Mouse (Mus musculus) liver, embryonic 13.5 days (tissue): Measurements from ENCODE around the gene Nebl. TPM values are rescaled to one million over a fixed set of nuclear protein-coding genes. Genes with fewer than 3 reads are reported as not detected.

Experiments
- ATAC-seq: fragments of 200-750 bp; cut with Nextera tagmentation; 2 replicates; pipeline ENCODE4 v1.8.0; 2017; ENCODE audit warnings: low read depth, mild to moderate bottlenecking, moderate number of reproducible peaks, moderate library complexity
- DNase-seq: peaks from one replicate; pipeline ENCODE4 v3.0.0; 2022
- H3K27ac ChIP-seq: fragments of 300-500 bp; sonication (generic); 2 replicates; pipeline ENCODE4 v1.5.1; 2015; ENCODE audit warnings: moderate library complexity, mild to moderate bottlenecking, inconsistent platforms
- H3K27me3 ChIP-seq: fragments of 300-500 bp; sonication (generic); 2 replicates; pipeline ENCODE4 v1.6.1; 2015; ENCODE audit warnings: mild to moderate bottlenecking, inconsistent platforms
- H3K36me3 ChIP-seq: fragments of 300-500 bp; sonication (generic); 2 replicates; pipeline ENCODE4 v1.6.1; 2015; ENCODE audit warnings: mild to moderate bottlenecking, inconsistent platforms
- H3K4me1 ChIP-seq: fragments of 300-500 bp; sonication (generic); replicated peaks from 2 replicates; pipeline ENCODE4 v1.6.1; 2015; ENCODE audit warnings: inconsistent platforms
- H3K4me2 ChIP-seq: fragments of 300-500 bp; sonication (generic); 2 replicates; pipeline ENCODE4 v1.6.1; 2015; ENCODE audit warnings: inconsistent platforms, mild to moderate bottlenecking, moderate library complexity
- H3K4me3 ChIP-seq: fragments of 300-500 bp; sonication (generic); replicated peaks from 2 replicates; pipeline ENCODE4 v1.5.1; 2015; ENCODE audit warnings: mild to moderate bottlenecking, inconsistent platforms
- H3K9ac ChIP-seq: fragments of 300-500 bp; sonication (generic); 2 replicates; pipeline ENCODE4 v1.6.1; 2015; ENCODE audit warnings: mild to moderate bottlenecking, inconsistent platforms
- H3K9me3 ChIP-seq: fragments of 300-500 bp; sonication (generic); replicated peaks from 2 replicates; pipeline ENCODE4 v1.6.1; 2016; ENCODE audit warnings: inconsistent platforms
- WGBS: fragments of 180-500 bp; shearing (Covaris S2); methylation state at CpG from one replicate; pipeline ENCODE4 v1.1.7; 2015; ENCODE audit not compliant: insufficient replicate concordance; 5-methylcytosine and 5-hydroxymethylcytosine counted together
- polyA plus RNA-seq: library from polyadenylated mRNA; unstranded; fragments of >200 nt; fragmentation: Nextera tagmentation; extraction: Ambion mirVana; gene quantifications from 2 replicates; pipeline ENCODE4 v1.2.1, GENCODE M21; 2015

Nebl gene
- 0.33 and 0.72 TPM in 2 replicates for polyA plus RNA-seq

GRCm38 (mm10) chr2:17730957-17731830 lies at the start of gene Nebl:
Gene Nebl (minus strand): TSS chr2:17731464.
- no peak for DNase-seq
- H3K4me3 ChIP-seq, result peak within 1 kb of the TSS; percentile 52
- H3K27me3 ChIP-seq, result peaks cover 52% of the 10 kb centered on the region
- H3K36me3 ChIP-seq, result no peaks in the 10 kb centered on the region
- ATAC-seq, result no peak
- no peak within 1 kb of the TSS for H3K27ac ChIP-seq
- 2% methylated on average over 44 of the region's 59 CpGs for WGBS
- peaks cover 5% of the 10 kb centered on the region for H3K4me1 ChIP-seq
- H3K9ac ChIP-seq, result no peak within 1 kb of the TSS
- peak within 1 kb of the TSS; percentile 72 for H3K4me2 ChIP-seq
- H3K9me3 ChIP-seq, result no peaks in the 10 kb centered on the region

DNA sequence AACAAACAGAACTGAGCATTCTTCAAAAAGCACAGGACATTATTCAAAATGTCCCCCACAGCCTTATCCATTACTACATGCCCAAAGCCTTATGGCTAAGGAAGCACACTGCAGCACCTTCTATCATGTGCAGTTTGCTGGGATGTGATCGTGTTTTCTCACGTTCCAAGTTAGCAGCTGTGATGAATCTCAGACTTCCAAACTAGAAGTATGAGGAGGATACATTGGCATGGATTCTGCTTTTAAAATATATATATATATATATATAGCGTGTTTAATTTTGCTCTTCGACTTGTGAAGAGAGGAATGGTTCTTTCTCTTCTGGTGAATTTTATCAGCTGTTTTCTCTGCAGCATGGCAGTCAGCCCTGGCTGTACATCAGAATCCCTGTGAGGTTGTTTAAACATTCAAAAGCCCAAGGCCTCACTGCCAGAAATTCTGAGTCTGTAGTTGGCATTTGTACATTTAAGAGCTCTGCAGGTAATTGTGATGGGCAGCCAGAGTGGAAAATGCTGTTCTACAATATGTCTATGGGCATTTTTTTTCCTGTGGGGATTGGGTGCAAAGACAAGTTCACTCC lies 39.1 kb upstream of the Nebl start:
- H3K36me3 ChIP-seq, result no peaks in the 10 kb centered on the region
- no peaks in the 10 kb centered on the region for H3K27me3 ChIP-seq

DNA sequence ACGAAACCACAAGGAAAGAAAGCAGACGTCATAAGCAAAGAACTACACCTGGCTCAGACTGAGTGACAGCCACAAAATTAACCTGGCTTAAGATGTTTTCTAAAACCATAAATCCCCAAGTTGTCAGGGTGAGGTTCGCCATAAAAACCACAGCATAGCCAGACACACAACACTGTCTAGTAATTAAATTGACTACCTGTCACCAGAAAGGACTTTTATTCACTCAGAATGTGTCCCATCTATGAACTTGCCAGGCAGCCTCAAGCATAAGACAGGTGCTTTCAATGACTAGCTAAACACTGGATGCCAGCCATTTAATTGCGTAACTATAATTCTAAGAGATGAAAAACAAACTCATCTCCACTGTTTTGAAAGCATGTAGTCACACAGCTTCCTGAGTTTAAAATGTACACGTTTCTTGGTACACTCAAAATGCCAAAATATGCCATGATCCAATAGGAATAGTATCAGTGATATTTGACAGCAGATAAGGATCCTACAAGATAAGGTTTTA lies 38.0 kb upstream of the Nebl start:
- H3K4me3 ChIP-seq, result no peak overlapping the region
- no peaks in the 10 kb centered on the region for H3K9me3 ChIP-seq
- DNase-seq (no peak), ATAC-seq (no peak)
- H3K4me1 ChIP-seq, result no peaks in the 10 kb centered on the region
- no peaks in the 10 kb centered on the region for H3K36me3 ChIP-seq
- H3K27ac ChIP-seq, result no peak overlapping the region
- H3K4me2 ChIP-seq, result no peak overlapping the region
- H3K27me3 ChIP-seq, result no peaks in the 10 kb centered on the region
- no peak overlapping the region for H3K9ac ChIP-seq
- 55% methylated on average over 5 of the region's 5 CpGs for WGBS

More for the DNA sequence above, 39.1 kb upstream of the Nebl start:
- WGBS, result 70% methylated on average over 4 of the region's 4 CpGs
- no peak overlapping the region for H3K4me3 ChIP-seq
- H3K4me1 ChIP-seq, result no peaks in the 10 kb centered on the region
- no peaks in the 10 kb centered on the region for H3K9me3 ChIP-seq
- DNase-seq (no peak), ATAC-seq (no peak)
- H3K4me2 ChIP-seq, result no peak overlapping the region
- no peak overlapping the region for H3K9ac ChIP-seq
- no peak overlapping the region for H3K27ac ChIP-seq

DNA sequence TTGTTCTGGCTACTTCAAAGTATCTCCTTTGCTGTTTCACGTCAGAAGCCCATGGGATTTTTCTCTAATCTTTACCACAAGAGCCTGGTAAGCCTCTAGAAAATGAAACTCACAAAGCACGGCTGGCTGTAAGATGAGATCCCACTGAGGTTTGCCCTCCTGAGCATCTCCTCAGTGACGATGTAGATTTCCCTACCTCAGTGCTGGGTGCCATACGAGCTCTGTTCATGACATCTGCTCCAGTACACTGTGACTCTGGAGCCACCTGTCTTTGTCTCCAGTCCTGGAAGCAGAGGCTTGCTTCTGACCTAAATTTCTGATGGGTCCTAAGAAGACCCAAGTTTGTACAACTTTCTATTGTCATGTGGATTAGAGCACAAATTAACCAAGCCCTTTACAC lies 25.0 kb upstream of the Nebl start:
- no peaks in the 10 kb centered on the region for H3K27me3 ChIP-seq
- no peaks in the 10 kb centered on the region for H3K4me1 ChIP-seq
- no peaks in the 10 kb centered on the region for H3K9me3 ChIP-seq
- H3K27ac ChIP-seq, result no peak overlapping the region
- 50% methylated on average over 4 of the region's 4 CpGs for WGBS
- H3K4me3 ChIP-seq, result no peak overlapping the region
- no peak overlapping the region for H3K9ac ChIP-seq
- no peak for DNase-seq
- no peak for ATAC-seq
- H3K4me2 ChIP-seq, result no peak overlapping the region
- no peaks in the 10 kb centered on the region for H3K36me3 ChIP-seq

DNA sequence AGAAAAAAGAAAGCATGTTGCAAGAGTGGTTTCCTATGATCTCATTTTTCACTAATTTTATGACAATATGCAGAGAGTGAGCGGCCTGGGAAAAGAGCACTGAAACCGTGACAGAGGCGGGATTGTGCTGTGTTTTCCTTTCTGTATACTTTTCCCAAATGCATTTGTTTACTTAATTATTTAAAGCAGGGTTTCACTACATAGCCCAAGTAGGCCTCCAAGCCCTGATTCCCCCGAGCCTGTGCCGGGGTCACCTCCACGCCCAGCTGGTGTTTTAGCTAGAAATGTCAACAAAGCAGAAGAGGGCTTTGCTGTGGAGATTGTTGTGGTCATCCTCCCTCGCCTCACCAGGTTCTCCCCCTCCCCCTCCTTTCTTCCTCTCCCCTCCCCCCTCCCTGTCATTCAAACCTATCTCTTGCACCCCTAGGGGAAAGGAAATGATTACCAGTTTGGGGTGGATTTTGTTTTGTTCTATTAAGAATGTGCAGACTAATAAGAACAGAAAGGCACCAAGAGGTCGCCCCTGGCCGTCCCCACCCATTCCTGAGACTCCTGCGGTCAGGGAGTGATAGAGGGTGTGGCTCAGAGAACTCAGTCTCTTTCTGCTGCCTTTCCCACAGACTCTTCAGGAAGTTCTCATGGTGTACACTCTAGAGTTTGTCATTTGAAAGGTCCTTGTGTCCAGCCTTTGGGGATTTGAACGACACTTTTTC lies 10.9 kb upstream of the Nebl start:
- Histone ChIP-seq H3K27me3 (0 out of 2 replicates have a peak, but pooled peaks cover 3% of the 10 kb centered on the region), H3K4me1 (peaks cover 7% of the 10 kb centered on the region; the same call in 1 of the 2 replicates), H3K27ac (no peak overlapping the region), H3K36me3 (no peaks in the 10 kb centered on the region), H3K4me3 (peak overlapping the region; percentile 29), H3K9me3 (no peaks in the 10 kb centered on the region), H3K4me2 (peak overlapping the region; percentile 54), H3K9ac (no peak overlapping the region)
- 5% methylated on average over 11 of the region's 11 CpGs for WGBS
- ATAC-seq (no peak), DNase-seq (no peak)

GRCm38 (mm10) chr2:17741555-17741954 lies 10.3 kb upstream of the Nebl start:
- no peak for ATAC-seq
- Histone ChIP-seq H3K9me3 (no peaks in the 10 kb centered on the region), H3K27me3 (0 out of 2 replicates have a peak, but pooled peaks cover 3% of the 10 kb centered on the region), H3K4me3 (peak overlapping the region; percentile 29), H3K4me1 (peaks cover 7% of the 10 kb centered on the region; the same call in 1 of the 2 replicates), H3K9ac (no peak overlapping the region), H3K36me3 (no peaks in the 10 kb centered on the region), H3K27ac (no peak overlapping the region), H3K4me2 (peak overlapping the region; percentile 54)
- no peak for DNase-seq
- WGBS, result under 1% methylated on average over 16 of the region's 16 CpGs

- WGBS, result 46% methylated on average over 2 of the region's 2 CpGs
- Histone ChIP-seq H3K4me3 (no peak overlapping the region), H3K36me3 (no peaks in the 10 kb centered on the region), H3K9me3 (no peaks in the 10 kb centered on the region), H3K27ac (no peak overlapping the region), H3K9ac (no peak overlapping the region), H3K27me3 (0 out of 2 replicates have a peak, but pooled peaks cover 3% of the 10 kb centered on the region), H3K4me1 (peaks cover 7% of the 10 kb centered on the region; the same call in 1 of the 2 replicates), H3K4me2 (no peak overlapping the region)
- no peak for ATAC-seq
- DNase-seq, result no peak
Observed at GRCm38 (mm10) chr2:17740454-17740853, 9.2 kb upstream of the Nebl start.

GRCm38 (mm10) chr2:17732210-17732609 lies 946 bp upstream of the Nebl start:
- WGBS, result 32% methylated on average over 7 of the region's 7 CpGs
- Histone ChIP-seq H3K27me3 (peaks cover 52% of the 10 kb centered on the region), H3K9ac (no peak overlapping the region), H3K36me3 (no peaks in the 10 kb centered on the region), H3K4me2 (no peak overlapping the region), H3K9me3 (no peaks in the 10 kb centered on the region), H3K4me3 (no peak overlapping the region), H3K27ac (no peak overlapping the region), H3K4me1 (peaks cover 5% of the 10 kb centered on the region)
- ATAC-seq, result no peak
- DNase-seq, result no peak

DNA sequence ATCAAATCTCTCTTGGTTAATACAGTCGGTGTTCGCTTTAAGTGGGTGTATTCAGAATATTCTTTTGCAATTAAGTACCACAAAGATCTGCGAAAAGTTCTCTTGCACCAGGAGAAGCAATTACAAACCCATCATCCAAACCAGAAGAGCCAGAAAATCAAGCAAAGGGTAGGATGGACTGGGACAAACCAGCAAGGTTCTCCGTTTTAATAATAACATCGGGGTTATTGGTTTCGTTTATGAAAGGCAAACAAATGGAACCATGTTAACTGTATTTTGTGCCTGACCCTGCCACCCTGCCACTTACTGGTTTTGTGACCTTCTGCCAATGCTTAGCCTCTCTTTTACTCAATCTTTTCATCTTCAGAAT lies 552 bp upstream of the Nebl start:
- Histone ChIP-seq H3K36me3 (no peaks in the 10 kb centered on the region), H3K4me3 (no peak overlapping the region), H3K9me3 (no peaks in the 10 kb centered on the region), H3K27ac (no peak overlapping the region), H3K4me2 (peak overlapping the region; percentile 72; the same call in 1 of the 2 replicates), H3K4me1 (peaks cover 5% of the 10 kb centered on the region), H3K27me3 (peaks cover 52% of the 10 kb centered on the region), H3K9ac (no peak overlapping the region)
- no peak for DNase-seq
- no peak for ATAC-seq
- WGBS, result 11% methylated on average over 6 of the region's 6 CpGs

DNA sequence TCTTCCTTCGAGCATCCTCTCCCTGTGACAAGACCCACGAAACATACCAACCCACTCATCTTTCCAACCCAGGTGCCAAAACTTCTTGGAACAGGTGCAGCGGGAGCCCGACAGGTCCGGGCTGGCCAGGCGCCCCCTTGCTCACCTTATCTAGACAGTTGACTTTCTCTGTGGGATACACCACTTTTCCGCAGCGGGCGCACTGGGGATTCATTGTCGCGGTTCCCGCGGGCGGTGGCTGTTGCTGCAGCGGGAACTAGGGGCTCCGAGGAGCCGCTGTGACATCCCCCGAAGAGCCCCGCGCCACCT lies 662 bp downstream of the Nebl start:
- 2% methylated on average over 20 of the region's 20 CpGs for WGBS
- no peaks in the 10 kb centered on the region for H3K36me3 ChIP-seq
- ATAC-seq (no peak), DNase-seq (no peak)
- H3K9ac ChIP-seq, result no peak overlapping the region
- H3K4me1 ChIP-seq, result peaks cover 5% of the 10 kb centered on the region
- H3K9me3 ChIP-seq, result no peaks in the 10 kb centered on the region
- peak overlapping the region; percentile 52 for H3K4me3 ChIP-seq
- H3K27me3 ChIP-seq, result peaks cover 52% of the 10 kb centered on the region
- no peak overlapping the region for H3K27ac ChIP-seq
- peak overlapping the region; percentile 72 for H3K4me2 ChIP-seq
